Comparison of ENCODE assay signal across 7 mouse cellular contexts in genomic region chr17:25818851-25819780, GRCm38 (mm10). TPM values are rescaled to one million over a fixed set of nuclear protein-coding genes. Genes with fewer than 3 reads are reported as not detected.
A peak's percentile ranks its signal among the peaks of the same experiment; 100 is the strongest.
DNase-seq lines count a peak whose midpoint lies in the region; ATAC-seq and TF ChIP-seq lines count a peak whose summit lies in the region.

No protein-coding gene starts in this region.

- no peaks in the 10 kb centered on the region for H3K9me3 ChIP-seq in lung, embryonic 14.5 days (ENCODE audit: low read depth, low read length)
- H3K9me3 ChIP-seq in embryonic facial prominence, embryonic 11.5 days (replicated peaks; ENCODE audit: control insufficient read depth, low read length) = no peaks in the 10 kb centered on the region
- no peaks in the 10 kb centered on the region for H3K9me3 ChIP-seq in intestine, postnatal 0 days (ENCODE audit: control insufficient read depth)

- no peak for DNase-seq in lung, embryonic 14.5 days
- DNase-seq in lung, postnatal 25 days (ENCODE audit: low spot score) = no peak
- DNase-seq in embryonic facial prominence, embryonic 11.5 days (ENCODE audit: low spot score) = no peak
- DNase-seq in retina, embryonic 14.5 days (ENCODE audit: low spot score) = peak; percentile 22
- DNase-seq in thymus, postnatal 10 days (ENCODE audit: low spot score in 2 of 2) = no peak

- no peak for ATAC-seq in lung, embryonic 14.5 days (ENCODE audit: insufficient read depth)
- no peak for ATAC-seq in embryonic facial prominence, embryonic 11.5 days (replicated peaks; ENCODE audit: insufficient number of reproducible peaks, low FRiP score, low TSS enrichment, low read depth)
- peak; percentile 35; the same call in 1 of the 2 replicates for ATAC-seq in intestine, postnatal 0 days
- no peak for ATAC-seq in activated CD4-positive, CD25-positive, alpha-beta regulatory T cell, adult 4 months

- WGBS in lung, embryonic 14.5 days = 7% methylated on average over 46 of the region's 46 CpGs
- 7% methylated on average over 46 of the region's 46 CpGs for WGBS in embryonic facial prominence, embryonic 11.5 days
- 7% methylated on average over 43 of the region's 46 CpGs for WGBS in intestine, postnatal 0 days

- no peaks in the 10 kb centered on the region for H3K36me3 ChIP-seq in lung, embryonic 14.5 days (ENCODE audit: insufficient read depth)
- no peaks in the 10 kb centered on the region for H3K36me3 ChIP-seq in embryonic facial prominence, embryonic 11.5 days (replicated peaks; ENCODE audit: control insufficient read depth, insufficient read depth, low read depth, low read length)
- no peaks in the 10 kb centered on the region for H3K36me3 ChIP-seq in intestine, postnatal 0 days (ENCODE audit: control insufficient read depth, insufficient read depth)

- H3K27ac ChIP-seq in lung, embryonic 14.5 days (ENCODE audit: low read depth) = no peak overlapping the region
- no peak overlapping the region for H3K27ac ChIP-seq in embryonic facial prominence, embryonic 11.5 days (replicated peaks; ENCODE audit: low read depth, low read length)
- H3K27ac ChIP-seq in intestine, postnatal 0 days (ENCODE audit: low read depth, low read length) = no peak overlapping the region

- peaks cover 28% of the 10 kb centered on the region for H3K27me3 ChIP-seq in lung, embryonic 14.5 days (ENCODE audit: insufficient read depth, low read length)
- peaks cover 28% of the 10 kb centered on the region for H3K27me3 ChIP-seq in embryonic facial prominence, embryonic 11.5 days (ENCODE audit: control insufficient read depth, insufficient read depth, low read length)
- peaks cover 30% of the 10 kb centered on the region for H3K27me3 ChIP-seq in intestine, postnatal 0 days (replicated peaks; ENCODE audit: control insufficient read depth, insufficient read depth, low read length)

- H3K4me2 ChIP-seq in lung, embryonic 14.5 days = peak overlapping the region; percentile 27; the same call in 1 of the 2 replicates
- H3K4me2 ChIP-seq in embryonic facial prominence, embryonic 11.5 days (ENCODE audit: low read depth, low read length) = peak overlapping the region; percentile 16
- peak overlapping the region; percentile 18; the same call in 1 of the 2 replicates for H3K4me2 ChIP-seq in intestine, postnatal 0 days (replicated peaks; ENCODE audit: low read depth)

- no peak for TF ChIP-seq CTCF in lung, embryonic 14.5 days (IDR thresholded peaks at IDR 0.05; ENCODE audit: low read depth)
- no peak for TF ChIP-seq CTCF in intestine, postnatal 0 days (IDR thresholded peaks at IDR 0.05; ENCODE audit: low read depth)

- H3K4me1 ChIP-seq in lung, embryonic 14.5 days (ENCODE audit: insufficient read depth) = peaks cover 4% of the 10 kb centered on the region
- peaks cover 2% of the 10 kb centered on the region for H3K4me1 ChIP-seq in embryonic facial prominence, embryonic 11.5 days (ENCODE audit: control insufficient read depth, insufficient read depth, low read length)
- H3K4me1 ChIP-seq in intestine, postnatal 0 days (replicated peaks; ENCODE audit: control insufficient read depth, insufficient read depth, low read length) = peaks cover 2% of the 10 kb centered on the region

- peak overlapping the region; percentile 3; the same call in 1 of the 2 replicates for H3K9ac ChIP-seq in lung, embryonic 14.5 days
- no peak overlapping the region; the same call in 1 of the 2 replicates for H3K9ac ChIP-seq in embryonic facial prominence, embryonic 11.5 days (replicated peaks; ENCODE audit: low read length)
- H3K9ac ChIP-seq in intestine, postnatal 0 days (ENCODE audit: low read depth, low read length) = no peak overlapping the region

- H3K4me3 ChIP-seq in lung, embryonic 14.5 days (ENCODE audit: low read depth, low read length) = no peak overlapping the region; the same call in 1 of the 2 replicates
- peak overlapping the region; percentile 18 for H3K4me3 ChIP-seq in embryonic facial prominence, embryonic 11.5 days (ENCODE audit: low read depth, low read length)
- H3K4me3 ChIP-seq in intestine, postnatal 0 days (ENCODE audit: low read depth, low read length) = 0 out of 2 replicates have a peak overlapping the region, but pooled peaks have one; percentile 7

RNA-seq across cellular contexts. Expression of gene Wdr24, which starts 4.3 kb away (rescaled TPM):
- polyA plus RNA-seq in lung, embryonic 14.5 days (2014; fragmentation: Nextera tagmentation; extraction: Ambion mirVana) = 24.6 and 26.0 TPM in 2 replicates
- 24.5 and 26.9 TPM in 2 replicates for polyA plus RNA-seq in embryonic facial prominence, embryonic 11.5 days (2014; fragmentation: Nextera tagmentation; extraction: Ambion mirVana)
- polyA plus RNA-seq in intestine, postnatal 0 days (2015; fragmentation: Nextera tagmentation; extraction: Ambion mirVana) = 9.6 and 10.2 TPM in 2 replicates
- 10 to 100 TPM; 11.9 to 17.9 TPM for polyA plus RNA-seq in activated CD4-positive, CD25-positive, alpha-beta regulatory T cell, adult 4 months (2017; shearing (Covaris generic))

RNA-seq across cellular contexts. Expression of gene Jmjd8, which starts 9.6 kb away (rescaled TPM):
- 39.5 and 40.6 TPM in 2 replicates for polyA plus RNA-seq in lung, embryonic 14.5 days (2014; fragmentation: Nextera tagmentation; extraction: Ambion mirVana)
- polyA plus RNA-seq in embryonic facial prominence, embryonic 11.5 days (2014; fragmentation: Nextera tagmentation; extraction: Ambion mirVana) = 42.0 and 47.7 TPM in 2 replicates
- polyA plus RNA-seq in intestine, postnatal 0 days (2015; fragmentation: Nextera tagmentation; extraction: Ambion mirVana) = 22.7 and 23.0 TPM in 2 replicates
- 10 to 100 TPM; 11.4 to 21.9 TPM for polyA plus RNA-seq in activated CD4-positive, CD25-positive, alpha-beta regulatory T cell, adult 4 months (2017; shearing (Covaris generic))

RNA-seq across cellular contexts. Expression of gene Fbxl16, which starts 10.2 kb away (rescaled TPM):
- polyA plus RNA-seq in lung, embryonic 14.5 days (2014; fragmentation: Nextera tagmentation; extraction: Ambion mirVana) = 0.97 and 1.3 TPM in 2 replicates
- polyA plus RNA-seq in embryonic facial prominence, embryonic 11.5 days (2014; fragmentation: Nextera tagmentation; extraction: Ambion mirVana) = 3.9 and 4.2 TPM in 2 replicates
- 1.1 and 1.5 TPM in 2 replicates for polyA plus RNA-seq in intestine, postnatal 0 days (2015; fragmentation: Nextera tagmentation; extraction: Ambion mirVana)
- polyA plus RNA-seq in activated CD4-positive, CD25-positive, alpha-beta regulatory T cell, adult 4 months (2017; shearing (Covaris generic)) = under 1 TPM in 1 of 2 experiments, not detected in 1; 0.16 TPM

RNA-seq across cellular contexts. Expression of gene Stub1, which starts 14.1 kb away (rescaled TPM):
- polyA plus RNA-seq in lung, embryonic 14.5 days (2014; fragmentation: Nextera tagmentation; extraction: Ambion mirVana) = 335 and 367 TPM in 2 replicates
- polyA plus RNA-seq in embryonic facial prominence, embryonic 11.5 days (2014; fragmentation: Nextera tagmentation; extraction: Ambion mirVana) = 323 and 352 TPM in 2 replicates
- polyA plus RNA-seq in intestine, postnatal 0 days (2015; fragmentation: Nextera tagmentation; extraction: Ambion mirVana) = 245 and 246 TPM in 2 replicates
- polyA plus RNA-seq in activated CD4-positive, CD25-positive, alpha-beta regulatory T cell, adult 4 months (2017; shearing (Covaris generic)) = 10 to 100 TPM; 68.3 to 85.7 TPM

RNA-seq across cellular contexts. Expression of gene Rhbdl1, which starts 18.0 kb away (rescaled TPM):
- polyA plus RNA-seq in lung, embryonic 14.5 days (2014; fragmentation: Nextera tagmentation; extraction: Ambion mirVana) = 1.8 and 2.0 TPM in 2 replicates
- 1.1 and 1.5 TPM in 2 replicates for polyA plus RNA-seq in embryonic facial prominence, embryonic 11.5 days (2014; fragmentation: Nextera tagmentation; extraction: Ambion mirVana)
- polyA plus RNA-seq in intestine, postnatal 0 days (2015; fragmentation: Nextera tagmentation; extraction: Ambion mirVana) = 1.4 and 1.9 TPM in 2 replicates
- polyA plus RNA-seq in activated CD4-positive, CD25-positive, alpha-beta regulatory T cell, adult 4 months (2017; shearing (Covaris generic)) = 1 to 10 TPM in 1 of 2 experiments, not detected in 1; 1.1 TPM
